Mouse (Mus musculus): ENCODE data around the gene Sumo1. TPM values are rescaled to one million over a fixed set of nuclear protein-coding genes. Genes with fewer than 3 reads are reported as not detected.
A peak's percentile ranks its signal among the peaks of the same experiment; 100 is the strongest.

The Sumo1 gene
- 34.8 and 278 TPM in 2 replicates for polyA plus RNA-seq (2012; ENCODE audit: insufficient read depth, low replicate concordance)

GRCm38 (mm10) chr1:59670641-59671168 is at the start of gene Sumo1:
Gene Sumo1, minus strand, starts transcription at chr1:59670834.
- no peaks in the 10 kb centered on the region for H3K9me3 ChIP-seq
- no peak for TF ChIP-seq GATA1 (IDR thresholded peaks at IDR 0.05; ENCODE audit: borderline replicate concordance, low read length)
- peak; percentile 80; the same call in 1 of the 2 replicates for TF ChIP-seq FLI1 (IDR thresholded peaks at IDR 0.05; ENCODE audit: low read length)
- peaks cover 24% of the 10 kb centered on the region for H3K36me3 ChIP-seq (replicated peaks; ENCODE audit: low read length)
- H3K4me1 ChIP-seq = peaks cover 36% of the 10 kb centered on the region
- no peaks in the 10 kb centered on the region for H3K27me3 ChIP-seq (replicated peaks)
- H3K4me3 ChIP-seq (replicated peaks) = peak within 1 kb of the TSS; percentile 98

- no peaks in the 10 kb centered on the region for H3K27me3 ChIP-seq (replicated peaks)
- TF ChIP-seq FLI1 (IDR thresholded peaks at IDR 0.05; ENCODE audit: low read length) (no peak), GATA1 (IDR thresholded peaks at IDR 0.05; ENCODE audit: borderline replicate concordance, low read length) (no peak)
- H3K9me3 ChIP-seq = no peaks in the 10 kb centered on the region
- peaks cover 47% of the 10 kb centered on the region for H3K36me3 ChIP-seq (replicated peaks; ENCODE audit: low read length)
- peaks cover 19% of the 10 kb centered on the region for H3K4me1 ChIP-seq
- H3K4me3 ChIP-seq (replicated peaks) = no peak overlapping the region
Measured at GRCm38 (mm10) chr1:59719900-59720299, 49.3 kb upstream of the Sumo1 start.

- H3K9me3 ChIP-seq = no peaks in the 10 kb centered on the region
- peaks cover 94% of the 10 kb centered on the region for H3K36me3 ChIP-seq (replicated peaks; ENCODE audit: low read length)
- no peaks in the 10 kb centered on the region for H3K27me3 ChIP-seq (replicated peaks)
- H3K4me1 ChIP-seq = no peaks in the 10 kb centered on the region
- H3K4me3 ChIP-seq (replicated peaks) = no peak overlapping the region
- TF ChIP-seq GATA1 (IDR thresholded peaks at IDR 0.05; ENCODE audit: borderline replicate concordance, low read length) = no peak
- TF ChIP-seq FLI1 (IDR thresholded peaks at IDR 0.05; ENCODE audit: low read length) = no peak
Measured at GRCm38 (mm10) chr1:59701766-59702165, 31.1 kb upstream of the Sumo1 start.

GRCm38 (mm10) chr1:59698207-59698606 is 27.6 kb upstream of the Sumo1 start:
- peaks cover 88% of the 10 kb centered on the region for H3K36me3 ChIP-seq (replicated peaks; ENCODE audit: low read length)

GRCm38 (mm10) chr1:59697751-59698150 is 27.1 kb upstream of the Sumo1 start:
- TF ChIP-seq FLI1 (IDR thresholded peaks at IDR 0.05; ENCODE audit: low read length) = no peak
- TF ChIP-seq GATA1 (IDR thresholded peaks at IDR 0.05; ENCODE audit: borderline replicate concordance, low read length) = no peak
- Histone ChIP-seq H3K4me3 (replicated peaks) (no peak overlapping the region), H3K9me3 (no peaks in the 10 kb centered on the region), H3K27me3 (replicated peaks) (no peaks in the 10 kb centered on the region), H3K36me3 (replicated peaks; ENCODE audit: low read length) (peaks cover 88% of the 10 kb centered on the region), H3K4me1 (no peaks in the 10 kb centered on the region)

More at GRCm38 (mm10) chr1:59698207-59698606, 27.6 kb upstream of the Sumo1 start:
- Histone ChIP-seq H3K4me1 (no peaks in the 10 kb centered on the region), H3K4me3 (replicated peaks) (no peak overlapping the region), H3K9me3 (no peaks in the 10 kb centered on the region), H3K27me3 (replicated peaks) (no peaks in the 10 kb centered on the region)
- TF ChIP-seq GATA1 (IDR thresholded peaks at IDR 0.05; ENCODE audit: borderline replicate concordance, low read length) (no peak), FLI1 (IDR thresholded peaks at IDR 0.05; ENCODE audit: low read length) (no peak)

- Histone ChIP-seq H3K4me3 (replicated peaks) (no peak overlapping the region), H3K27me3 (replicated peaks) (no peaks in the 10 kb centered on the region), H3K9me3 (no peaks in the 10 kb centered on the region), H3K4me1 (peaks cover 26% of the 10 kb centered on the region), H3K36me3 (replicated peaks; ENCODE audit: low read length) (peaks cover 60% of the 10 kb centered on the region)
- no peak for TF ChIP-seq FLI1 (IDR thresholded peaks at IDR 0.05; ENCODE audit: low read length)
- no peak for TF ChIP-seq GATA1 (IDR thresholded peaks at IDR 0.05; ENCODE audit: borderline replicate concordance, low read length)
Measured at GRCm38 (mm10) chr1:59690467-59690866, 19.8 kb upstream of the Sumo1 start.

- Histone ChIP-seq H3K27me3 (replicated peaks) (no peaks in the 10 kb centered on the region), H3K4me3 (replicated peaks) (peak overlapping the region; percentile 81), H3K36me3 (replicated peaks; ENCODE audit: low read length) (peaks cover 35% of the 10 kb centered on the region), H3K9me3 (no peaks in the 10 kb centered on the region), H3K4me1 (peaks cover 35% of the 10 kb centered on the region)
- no peak for TF ChIP-seq FLI1 (IDR thresholded peaks at IDR 0.05; ENCODE audit: low read length)
- no peak for TF ChIP-seq GATA1 (IDR thresholded peaks at IDR 0.05; ENCODE audit: borderline replicate concordance, low read length)
Measured at GRCm38 (mm10) chr1:59687493-59687892, 16.9 kb upstream of the Sumo1 start.

- TF ChIP-seq GATA1 (IDR thresholded peaks at IDR 0.05; ENCODE audit: borderline replicate concordance, low read length) = no peak
- TF ChIP-seq FLI1 (IDR thresholded peaks at IDR 0.05; ENCODE audit: low read length) = peak; percentile 96
- peak within 1 kb of the TSS; percentile 96 for H3K4me3 ChIP-seq (replicated peaks)
- H3K27me3 ChIP-seq (replicated peaks) = no peaks in the 10 kb centered on the region
- H3K4me1 ChIP-seq = peaks cover 35% of the 10 kb centered on the region
- no peaks in the 10 kb centered on the region for H3K9me3 ChIP-seq
- H3K36me3 ChIP-seq (replicated peaks; ENCODE audit: low read length) = peaks cover 12% of the 10 kb centered on the region
Measured at GRCm38 (mm10) chr1:59684819-59685755, 14.5 kb upstream of the Sumo1 start, which contains the start of gene Nop58. Gene Nop58, plus strand, starts transcription at chr1:59684971.

- H3K9me3 ChIP-seq = no peaks in the 10 kb centered on the region
- no peaks in the 10 kb centered on the region for H3K27me3 ChIP-seq (replicated peaks)
- H3K4me3 ChIP-seq (replicated peaks) = peak overlapping the region; percentile 96
- TF ChIP-seq FLI1 (IDR thresholded peaks at IDR 0.05; ENCODE audit: low read length) = no peak
- no peak for TF ChIP-seq GATA1 (IDR thresholded peaks at IDR 0.05; ENCODE audit: borderline replicate concordance, low read length)
- peaks cover 35% of the 10 kb centered on the region for H3K4me1 ChIP-seq
- H3K36me3 ChIP-seq (replicated peaks; ENCODE audit: low read length) = peaks cover 4% of the 10 kb centered on the region
Measured at GRCm38 (mm10) chr1:59683926-59684818, 13.5 kb upstream of the Sumo1 start.

Data from megakaryocyte, embryonic 14.5 days (primary cell).